Mouse (Mus musculus) common myeloid progenitor, adult 5-6 weeks (primary cell): ENCODE results near the gene Sema6d. TPM values are rescaled to one million over a fixed set of nuclear protein-coding genes. Genes with fewer than 3 reads are reported as not detected.

Experiments
- ATAC-seq: replicated peaks from 2 replicates; pipeline ENCODE4 v1.8.0; 2016; ENCODE audit warnings: low read depth, mild to moderate bottlenecking, moderate TSS enrichment, inconsistent platforms; ENCODE audit not compliant: poor library complexity, severe bottlenecking
- total RNA-seq: library from RNA; stranded (forward); fragments of 200-1000, 187-1606 nt; gene quantifications from 2 replicates; pipeline ENCODE4 v1.2.3, GENCODE M21; 2017

Gene Sema6d
- total RNA-seq, 1 experiment from 2014 or later = not detected

GRCm38 (mm10) chr2:124385053-124385452, 295.3 kb downstream of the Sema6d start:
- 0 out of 2 replicates have a peak, but pooled peaks have one; percentile 39 for ATAC-seq

- ATAC-seq = peak; percentile 68
Measured at GRCm38 (mm10) chr2:124385722-124386121, 296.0 kb downstream of the Sema6d start.

GRCm38 (mm10) chr2:124388269-124388668, 298.5 kb downstream of the Sema6d start:
- 0 out of 2 replicates have a peak, but pooled peaks have one; percentile 52 for ATAC-seq

GRCm38 (mm10) chr2:124396733-124397132, 307.0 kb downstream of the Sema6d start:
- no peak for ATAC-seq

GRCm38 (mm10) chr2:124397304-124397703, 307.5 kb downstream of the Sema6d start:
- ATAC-seq = no peak

DNA sequence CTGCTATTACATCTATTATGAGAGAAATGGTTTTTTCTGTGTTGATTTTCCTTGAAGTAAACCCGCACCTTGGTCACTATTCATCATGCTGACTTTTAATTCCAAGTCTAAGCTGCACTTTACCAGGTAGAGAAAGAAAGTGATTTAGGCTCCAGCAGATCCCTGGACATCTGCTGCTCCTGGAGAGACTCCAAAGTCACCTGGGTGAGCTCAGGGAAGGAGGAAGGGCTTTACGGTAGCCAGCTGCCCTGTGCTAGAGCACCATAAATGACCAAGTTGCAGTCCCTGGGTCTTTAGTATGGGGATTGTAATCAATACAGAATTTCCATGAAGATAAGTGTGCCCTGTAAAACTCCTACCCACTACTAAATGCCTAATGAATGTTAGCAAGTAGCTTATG, 309.8 kb downstream of the Sema6d start:
- ATAC-seq = no peak

DNA sequence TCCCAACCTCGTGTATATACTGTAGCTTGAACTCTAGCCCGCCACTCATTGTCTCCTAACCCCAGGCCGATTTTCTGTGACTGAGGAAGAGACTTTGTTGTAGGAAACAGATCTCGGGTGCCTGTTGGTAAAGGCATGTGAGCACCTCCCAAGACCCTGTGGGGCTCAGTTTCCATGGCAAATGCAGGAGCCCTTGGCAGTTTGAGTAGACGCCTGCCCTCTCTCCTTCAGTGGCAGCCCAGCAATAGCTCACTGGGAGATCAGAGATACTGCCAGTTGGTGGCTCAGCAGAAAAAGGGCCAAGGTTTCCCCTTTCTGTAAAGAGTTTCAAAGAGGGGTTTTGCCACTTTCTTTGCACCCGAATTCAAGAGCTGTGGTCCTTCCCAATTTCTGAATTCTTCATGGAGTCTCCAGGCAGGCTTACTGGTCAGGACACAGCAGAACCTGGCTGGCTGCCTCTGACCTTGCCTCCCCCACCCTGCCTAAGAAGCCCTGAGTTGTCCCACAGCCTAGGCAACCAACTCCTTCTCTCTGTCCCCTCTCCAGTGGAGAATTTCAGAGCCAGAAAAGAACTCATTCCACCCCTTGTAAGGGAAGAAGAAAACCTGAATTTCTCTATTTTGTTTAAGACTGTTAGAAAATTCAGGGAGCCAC, 312.1 kb downstream of the Sema6d start:
- ATAC-seq = no peak

DNA sequence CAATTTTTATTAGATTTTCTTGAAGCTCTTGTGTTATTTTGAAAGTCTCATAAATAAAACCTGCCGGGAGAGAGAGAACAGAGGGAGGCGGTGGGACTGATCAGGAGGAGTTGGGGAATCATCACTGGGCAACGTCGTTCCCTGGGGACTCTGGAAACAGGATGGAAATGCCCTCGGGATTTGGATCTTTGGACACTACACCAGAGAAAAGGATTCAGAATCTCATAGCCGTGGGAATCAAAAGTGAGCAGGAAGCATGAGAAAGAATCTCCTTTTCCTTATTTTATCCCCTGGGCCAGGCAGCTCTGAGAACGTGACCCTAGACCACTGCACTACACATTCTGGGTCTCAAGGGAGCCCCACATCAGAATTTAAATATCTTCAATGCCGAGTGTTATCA, 313.8 kb downstream of the Sema6d start:
- ATAC-seq = no peak

- ATAC-seq = no peak
Measured at GRCm38 (mm10) chr2:124403981-124404380, 314.2 kb downstream of the Sema6d start.

GRCm38 (mm10) chr2:124404631-124405562, 315.1 kb downstream of the Sema6d start:
- ATAC-seq = no peak

- no peak for ATAC-seq
Measured at GRCm38 (mm10) chr2:124408956-124409355, 319.2 kb downstream of the Sema6d start.

- no peak; the same call in 1 of the 2 replicates for ATAC-seq
Measured at GRCm38 (mm10) chr2:124416730-124417129, 327.0 kb downstream of the Sema6d start.

- no peak for ATAC-seq
Measured at GRCm38 (mm10) chr2:124418319-124418718, 328.6 kb downstream of the Sema6d start.

DNA sequence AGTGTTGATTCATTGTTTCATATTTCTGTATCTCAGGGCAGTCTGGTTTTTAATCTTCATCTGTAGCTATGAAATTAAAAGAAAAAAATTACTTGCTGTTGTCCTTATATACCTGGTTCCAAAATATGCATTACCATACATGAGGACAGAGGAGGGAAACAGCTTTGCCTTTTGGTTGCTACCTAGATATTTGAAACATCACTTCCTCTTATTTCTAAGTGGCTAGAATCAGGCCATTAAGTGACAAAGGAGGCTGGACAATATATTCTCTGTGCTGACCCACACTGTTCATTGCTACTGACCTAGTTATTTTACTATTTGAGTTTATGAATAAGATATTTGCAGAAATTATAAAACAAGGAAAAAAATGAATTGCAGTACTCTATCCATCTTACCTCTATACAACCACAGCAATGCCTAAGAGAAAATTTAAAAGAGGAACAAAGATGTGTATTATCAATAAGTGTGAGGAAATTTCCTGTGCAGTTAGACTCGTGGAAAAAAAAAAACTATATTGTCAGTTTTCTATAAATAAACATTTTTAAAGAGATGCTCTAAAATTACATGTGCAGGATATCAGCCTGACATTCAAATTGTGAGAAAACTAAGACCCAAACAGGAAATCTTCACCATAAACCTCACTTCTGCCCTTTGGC, 330.5 kb downstream of the Sema6d start:
- peak; percentile 72 for ATAC-seq

DNA sequence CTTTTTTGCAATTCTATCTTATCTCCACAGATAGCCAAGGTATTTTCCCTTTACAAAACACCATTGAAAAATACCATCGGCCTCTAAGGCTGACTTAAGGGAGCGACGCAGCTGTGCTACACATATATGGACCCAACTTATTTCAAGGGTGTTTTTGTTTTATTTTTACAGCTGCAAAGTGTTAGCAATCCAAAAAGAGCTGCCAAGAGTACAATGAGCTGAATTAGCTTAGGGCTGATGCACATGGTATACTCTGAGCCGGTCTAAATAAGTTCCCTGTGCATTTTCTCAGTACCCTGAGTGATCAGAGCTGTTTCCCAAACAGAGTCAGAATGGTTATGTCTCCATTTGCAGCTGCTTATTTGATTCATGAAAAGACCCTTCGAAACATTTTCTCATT, 340.0 kb downstream of the Sema6d start:
- no peak for ATAC-seq

GRCm38 (mm10) chr2:124430708-124431107, 340.9 kb downstream of the Sema6d start:
- no peak for ATAC-seq

- no peak for ATAC-seq
Measured at GRCm38 (mm10) chr2:124435382-124436002, 345.7 kb downstream of the Sema6d start.

DNA sequence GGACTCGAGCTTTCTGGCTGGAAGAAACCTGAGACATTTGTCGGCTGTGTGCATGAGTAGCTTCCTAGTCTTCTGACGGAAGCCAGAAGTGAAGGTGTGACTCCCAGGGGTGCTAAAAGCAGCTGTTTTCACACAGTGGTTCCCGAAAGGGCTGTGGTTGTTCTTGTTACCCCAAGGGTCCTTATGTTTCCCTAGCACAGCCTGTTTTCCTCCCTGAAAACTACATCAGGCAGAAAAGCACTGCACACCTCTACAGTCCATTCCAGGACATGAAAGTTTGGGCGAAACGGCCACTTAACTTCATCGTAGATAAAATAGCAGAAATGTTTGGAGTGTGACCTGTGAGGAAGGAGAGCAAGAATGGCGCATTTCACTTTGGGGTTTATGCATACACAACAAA, 346.9 kb downstream of the Sema6d start:
- ATAC-seq = no peak

DNA sequence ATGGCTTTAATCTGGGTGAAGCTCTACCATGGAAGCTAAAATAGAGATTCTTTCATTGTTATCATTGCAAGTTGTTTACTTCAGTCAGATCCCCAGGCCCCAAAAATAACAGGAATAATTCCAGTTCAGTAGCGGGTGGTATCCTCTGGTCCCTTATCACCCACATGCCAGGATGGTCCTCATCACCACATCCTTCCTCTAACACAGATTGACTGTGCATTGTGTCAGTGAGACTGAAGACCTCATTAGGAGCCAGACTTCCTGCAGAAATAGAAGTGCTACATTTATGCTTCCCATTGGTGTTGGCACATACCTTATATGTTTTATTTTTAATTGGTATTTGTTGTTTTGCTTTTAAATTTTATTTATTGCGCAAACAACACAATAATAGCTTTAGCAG, 354.4 kb downstream of the Sema6d start:
- peak; percentile 97 for ATAC-seq

DNA sequence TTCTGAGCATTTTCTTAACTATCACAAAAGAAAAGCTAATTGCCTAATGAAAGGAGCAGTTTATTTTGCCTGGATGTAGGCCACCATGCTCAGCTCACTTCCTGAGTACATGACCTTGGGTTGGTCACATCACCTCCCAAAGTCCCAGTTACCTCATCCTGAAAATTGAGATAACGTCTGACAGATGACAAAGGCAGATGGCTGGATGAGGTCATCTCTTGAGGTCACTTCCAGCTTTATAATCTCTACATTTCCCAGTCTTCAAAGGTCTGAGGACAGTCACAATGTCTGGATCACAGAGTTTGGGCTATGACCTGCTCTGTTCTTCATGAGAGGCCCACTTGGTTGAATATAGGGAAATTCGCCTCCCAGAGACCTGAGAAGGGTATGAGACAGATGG, 366.1 kb downstream of the Sema6d start:
- ATAC-seq = no peak
